Mouse (Mus musculus) ovary, postnatal 10 days (tissue): ENCODE measurements around the gene Cdk2ap1.
A peak's percentile ranks its signal among the peaks of the same experiment; 100 is the strongest.
"Not testable (repeated sequence)": the region's sequence is repeated elsewhere in the genome, so short reads cannot be mapped to it uniquely, and the experiment has no call there.

Experiments
- DNase-seq: peaks from one replicate; pipeline ENCODE4 v3.0.0; 2022; ENCODE audit warnings: low spot score

Cdk2ap1 gene

GRCm38 (mm10) chr5:124362982-124363381, at the start of gene Cdk2ap1:
Gene Cdk2ap1 (minus strand): TSS chr5:124363082.
- not testable (repeated sequence) for DNase-seq

GRCm38 (mm10) chr5:124412163-124412562, 49.3 kb upstream of the Cdk2ap1 start:
- DNase-seq = no peak

GRCm38 (mm10) chr5:124410808-124411207, 47.9 kb upstream of the Cdk2ap1 start:
- DNase-seq = no peak

GRCm38 (mm10) chr5:124393726-124394125, 30.8 kb upstream of the Cdk2ap1 start:
- no peak for DNase-seq

- no peak for DNase-seq
Observed at GRCm38 (mm10) chr5:124392412-124392811, 29.5 kb upstream of the Cdk2ap1 start.

GRCm38 (mm10) chr5:124387932-124388331, 25.1 kb upstream of the Cdk2ap1 start:
- no peak for DNase-seq

- no peak for DNase-seq
Observed at GRCm38 (mm10) chr5:124380121-124380520, 17.2 kb upstream of the Cdk2ap1 start.

GRCm38 (mm10) chr5:124377149-124377548, 14.3 kb upstream of the Cdk2ap1 start:
- DNase-seq = no peak

GRCm38 (mm10) chr5:124376401-124376800, 13.5 kb upstream of the Cdk2ap1 start:
- DNase-seq = no peak

- DNase-seq = no peak
Observed at GRCm38 (mm10) chr5:124374298-124374697, 11.4 kb upstream of the Cdk2ap1 start.

GRCm38 (mm10) chr5:124366721-124367120, 3.8 kb upstream of the Cdk2ap1 start:
- DNase-seq = no peak

GRCm38 (mm10) chr5:124365754-124366153, 2.9 kb upstream of the Cdk2ap1 start:
- DNase-seq = no peak

- no peak for DNase-seq
Observed at GRCm38 (mm10) chr5:124364173-124364918, 1.5 kb upstream of the Cdk2ap1 start.

GRCm38 (mm10) chr5:124359641-124360040, 3.2 kb downstream of the Cdk2ap1 start:
- DNase-seq = no peak

GRCm38 (mm10) chr5:124356695-124357094, 6.2 kb downstream of the Cdk2ap1 start:
- no peak for DNase-seq

- no peak for DNase-seq
Observed at GRCm38 (mm10) chr5:124355425-124355959, 7.4 kb downstream of the Cdk2ap1 start.

- DNase-seq = peak; percentile 15
Observed at GRCm38 (mm10) chr5:124354574-124355424, 8.1 kb downstream of the Cdk2ap1 start.

- DNase-seq = peak; percentile 38
Observed at GRCm38 (mm10) chr5:124353726-124354547, 8.9 kb downstream of the Cdk2ap1 start.

GRCm38 (mm10) chr5:124353011-124353725, 9.7 kb downstream of the Cdk2ap1 start:
- DNase-seq = peak; percentile 37

- peak; percentile 58 for DNase-seq
Observed at GRCm38 (mm10) chr5:124352141-124352920, 10.6 kb downstream of the Cdk2ap1 start.
